Mouse (Mus musculus): ENCODE data around the gene Scube1.

The Scube1 gene

GRCm38 (mm10) chr15:83724160-83724885 is 498 bp downstream of the Scube1 start:
- CTCF ChIA-PET: interaction anchor here in 2 of 4 experiments (0.6 to 1.5 kb wide), 8 partner anchors 22 to 350 kb away, joined by 3 to 4 read pairs (median 4); no protein-coding TSS in a partner anchor
- POLR2A ChIA-PET: interaction anchor here in 3 of 4 experiments (0.5 to 1.9 kb wide), 8 partner anchors 8 to 575 kb away, joined by 3 to 14 read pairs (median 3); partner anchors contain the start of genes Pacsin2 (in 1 of the 3) and Poldip3 (in 1 of the 3)

GRCm38 (mm10) chr15:83715582-83716228 is 9.1 kb downstream of the Scube1 start:
- POLR2A ChIA-PET: interaction anchor here in 1 of 4 experiments (1.3 kb wide), 1 partner anchor 9 kb away, joined by 3 read pairs; the partner anchor contains the start of gene Scube1
- CTCF ChIA-PET: interaction anchor here in 2 of 4 experiments (0.6 to 1.3 kb wide), 2 partner anchors 11 to 345 kb away, joined by 3 to 4 read pairs; no protein-coding TSS in a partner anchor

- ChIA-PET CTCF (interaction anchor here in 1 of 4 experiments (0.5 kb wide), 1 partner anchor 10 kb away, joined by 5 read pairs; no protein-coding TSS in a partner anchor), POLR2A (no interaction called here)
Observed at GRCm38 (mm10) chr15:83712798-83713197, 12.0 kb downstream of the Scube1 start.

- POLR2A ChIA-PET: no interaction called here
- CTCF ChIA-PET: interaction anchor here in 2 of 4 experiments (0.5 to 1.0 kb wide), 3 partner anchors 10 to 1647 kb away, joined by 3 to 5 read pairs (median 3); no protein-coding TSS in a partner anchor
Observed at GRCm38 (mm10) chr15:83712361-83712760, 12.5 kb downstream of the Scube1 start.

GRCm38 (mm10) chr15:83709889-83710774 is 14.7 kb downstream of the Scube1 start:
- CTCF ChIA-PET: no interaction called here
- POLR2A ChIA-PET: no interaction called here

GRCm38 (mm10) chr15:83706528-83707199 is 18.2 kb downstream of the Scube1 start:
- POLR2A ChIA-PET: no interaction called here
- CTCF ChIA-PET: interaction anchor here in 1 of 4 experiments (0.6 kb wide), 2 partner anchors 303 to 1020 kb away, joined by 4 read pairs; no protein-coding TSS in a partner anchor

- POLR2A ChIA-PET: interaction anchor here in 2 of 4 experiments (0.7 to 1.0 kb wide), 2 partner anchors 17 to 173 kb away, joined by 3 to 4 read pairs; no protein-coding TSS in a partner anchor
Observed at GRCm38 (mm10) chr15:83700593-83700923, 24.3 kb downstream of the Scube1 start.

GRCm38 (mm10) chr15:83699834-83700592 is 24.8 kb downstream of the Scube1 start:
- POLR2A ChIA-PET: interaction anchor here in 2 of 4 experiments (0.7 to 1.0 kb wide), 2 partner anchors 17 to 174 kb away, joined by 3 to 4 read pairs; no protein-coding TSS in a partner anchor
- CTCF ChIA-PET: no interaction called here

More at GRCm38 (mm10) chr15:83700593-83700923, 24.3 kb downstream of the Scube1 start:
- CTCF ChIA-PET: no interaction called here

GRCm38 (mm10) chr15:83699132-83699833 is 25.5 kb downstream of the Scube1 start:
- POLR2A ChIA-PET: interaction anchor here in 1 of 4 experiments (0.6 kb wide), 1 partner anchor 159 kb away, joined by 5 read pairs; no protein-coding TSS in a partner anchor

GRCm38 (mm10) chr15:83696681-83697381 is 28.0 kb downstream of the Scube1 start:
- POLR2A ChIA-PET: no interaction called here
- CTCF ChIA-PET: no interaction called here

More at GRCm38 (mm10) chr15:83699132-83699833, 25.5 kb downstream of the Scube1 start:
- CTCF ChIA-PET: interaction anchor here in 1 of 4 experiments (1.2 kb wide), 1 partner anchor 158 kb away, joined by 3 read pairs; no protein-coding TSS in a partner anchor

- CTCF ChIA-PET: interaction anchor here in 1 of 4 experiments (0.7 kb wide), 2 partner anchors 28 to 397 kb away, joined by 3 read pairs; no protein-coding TSS in a partner anchor
- POLR2A ChIA-PET: no interaction called here
Observed at GRCm38 (mm10) chr15:83695159-83695558, 29.7 kb downstream of the Scube1 start.

- POLR2A ChIA-PET: interaction anchor here (0.6 to 0.8 kb wide), 4 partner anchors 19 to 1504 kb away, joined by 3 to 4 read pairs (median 3); no protein-coding TSS in a partner anchor
- CTCF ChIA-PET: interaction anchor here in 3 of 4 experiments (0.6 to 0.7 kb wide), 4 partner anchors 80 to 1034 kb away, joined by 3 to 7 read pairs (median 4); no protein-coding TSS in a partner anchor
Observed at GRCm38 (mm10) chr15:83691901-83692361, 32.9 kb downstream of the Scube1 start.

GRCm38 (mm10) chr15:83689946-83690345 is 34.9 kb downstream of the Scube1 start:
- POLR2A ChIA-PET: no interaction called here
- CTCF ChIA-PET: no interaction called here

GRCm38 (mm10) chr15:83686601-83687000 is 38.2 kb downstream of the Scube1 start:
- ChIA-PET POLR2A (interaction anchor here in 2 of 4 experiments (0.6 to 0.7 kb wide), 3 partner anchors 10 to 531 kb away, joined by 3 to 5 read pairs (median 3); no protein-coding TSS in a partner anchor), CTCF (no interaction called here)

- POLR2A ChIA-PET: interaction anchor here in 2 of 4 experiments (0.5 to 0.7 kb wide), 3 partner anchors 9 to 532 kb away, joined by 3 to 5 read pairs (median 3); no protein-coding TSS in a partner anchor
Observed at GRCm38 (mm10) chr15:83685950-83686349, 38.9 kb downstream of the Scube1 start.

More at GRCm38 (mm10) chr15:83685950-83686349, 38.9 kb downstream of the Scube1 start:
- CTCF ChIA-PET: no interaction called here
